Mouse (Mus musculus): ENCODE data around the gene Slc25a39.

- TF ChIP-seq CTCF (IDR thresholded peaks at IDR 0.05; ENCODE audit: control insufficient read depth, insufficient read depth, low read length) (no peak), POLR2A (IDR thresholded peaks at IDR 0.05; ENCODE audit: borderline replicate concordance, control insufficient read depth, low read depth, low read length) (no peak)
These were observed 7.1 kb downstream of the Slc25a39 start for GRCm38 (mm10) chr11:102400513-102401084.
